Mouse (Mus musculus): ENCODE measurements at regions not wholly inside any gene's neighbourhood (a gene's known extent, or its start where the extent isn't known, plus 50 kb on each side); places are given as distances from the start of the nearest gene placed in this dataset.
A peak's percentile ranks its signal among the peaks of the same experiment; 100 is the strongest.

GRCm38 (mm10) chr3:150752787-150753186, 684.9 kb upstream of the Adgrl4 start:
- Histone ChIP-seq H3K27ac (no peak overlapping the region), H3K4me3 (no peak overlapping the region), H3K27me3 (ENCODE audit: low read depth, poor library complexity, severe bottlenecking) (no peaks in the 10 kb centered on the region), H3K36me3 (no peaks in the 10 kb centered on the region), H3K9me3 (replicated peaks) (no peaks in the 10 kb centered on the region), H3K4me1 (peaks cover 7% of the 10 kb centered on the region; the same call in 1 of the 2 replicates)
- DNase-seq (ENCODE audit: low spot score) = no peak
- 92% methylated on average over 1 of the region's 1 CpGs for WGBS

GRCm38 (mm10) chr3:150759854-150760253, 677.8 kb upstream of the Adgrl4 start:
- DNase-seq (ENCODE audit: low spot score) = no peak
- no peak overlapping the region for H3K4me3 ChIP-seq
- no peaks in the 10 kb centered on the region for H3K4me1 ChIP-seq
- H3K36me3 ChIP-seq = no peaks in the 10 kb centered on the region
- H3K27ac ChIP-seq = no peak overlapping the region
- H3K27me3 ChIP-seq (ENCODE audit: low read depth, poor library complexity, severe bottlenecking) = no peaks in the 10 kb centered on the region
- no peaks in the 10 kb centered on the region for H3K9me3 ChIP-seq (replicated peaks)
- WGBS = 75% methylated on average over 1 of the region's 1 CpGs

GRCm38 (mm10) chr3:150784576-150784975, 653.1 kb upstream of the Adgrl4 start:
- no peak overlapping the region for H3K4me3 ChIP-seq
- no peaks in the 10 kb centered on the region for H3K9me3 ChIP-seq (replicated peaks)
- DNase-seq (ENCODE audit: low spot score) = no peak
- H3K4me1 ChIP-seq = no peaks in the 10 kb centered on the region
- no peak overlapping the region for H3K27ac ChIP-seq
- 88% methylated on average over 3 of the region's 3 CpGs for WGBS
- no peaks in the 10 kb centered on the region for H3K27me3 ChIP-seq (ENCODE audit: low read depth, poor library complexity, severe bottlenecking)
- no peaks in the 10 kb centered on the region for H3K36me3 ChIP-seq

GRCm38 (mm10) chr3:150817807-150818206, 619.9 kb upstream of the Adgrl4 start:
- Histone ChIP-seq H3K9me3 (replicated peaks) (no peaks in the 10 kb centered on the region), H3K4me3 (no peak overlapping the region), H3K27me3 (ENCODE audit: low read depth, poor library complexity, severe bottlenecking) (no peaks in the 10 kb centered on the region), H3K27ac (no peak overlapping the region), H3K36me3 (no peaks in the 10 kb centered on the region), H3K4me1 (no peaks in the 10 kb centered on the region)
- no peak for DNase-seq (ENCODE audit: low spot score)

DNA sequence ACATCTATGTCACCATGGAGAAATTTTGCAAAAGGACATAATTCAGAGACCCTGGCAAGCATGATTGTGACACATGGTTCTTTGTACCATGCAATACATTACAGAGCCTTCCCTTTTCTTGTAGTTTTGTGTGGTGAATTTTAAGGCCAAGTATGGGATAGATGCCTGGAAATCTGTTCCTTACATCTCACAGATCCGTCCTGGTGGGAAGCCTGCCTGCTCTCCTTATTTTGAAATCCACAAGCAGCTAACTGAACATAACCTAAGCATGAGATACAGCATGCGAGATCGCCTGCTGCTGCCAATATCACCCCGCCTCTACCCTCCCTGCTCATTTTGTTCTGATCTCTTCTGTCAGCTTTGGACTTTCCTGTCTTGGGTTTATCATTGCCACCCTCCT, 618.3 kb upstream of the Adgrl4 start:
- Histone ChIP-seq H3K4me1 (no peaks in the 10 kb centered on the region), H3K36me3 (no peaks in the 10 kb centered on the region), H3K9me3 (replicated peaks) (no peaks in the 10 kb centered on the region), H3K4me3 (no peak overlapping the region), H3K27me3 (ENCODE audit: low read depth, poor library complexity, severe bottlenecking) (no peaks in the 10 kb centered on the region), H3K27ac (no peak overlapping the region)
- WGBS = 86% methylated on average over 4 of the region's 4 CpGs
- DNase-seq (ENCODE audit: low spot score) = no peak

- Histone ChIP-seq H3K4me3 (no peak overlapping the region), H3K27ac (no peak overlapping the region), H3K27me3 (ENCODE audit: low read depth, poor library complexity, severe bottlenecking) (no peaks in the 10 kb centered on the region), H3K9me3 (replicated peaks) (no peaks in the 10 kb centered on the region), H3K36me3 (no peaks in the 10 kb centered on the region), H3K4me1 (no peaks in the 10 kb centered on the region)
- no peak for DNase-seq (ENCODE audit: low spot score)
- WGBS = 90% methylated on average over 5 of the region's 5 CpGs
Measured at GRCm38 (mm10) chr3:150820039-150820438, 617.6 kb upstream of the Adgrl4 start.

GRCm38 (mm10) chr3:150846029-150846428, 591.7 kb upstream of the Adgrl4 start:
- H3K27me3 ChIP-seq (ENCODE audit: low read depth, poor library complexity, severe bottlenecking) = no peaks in the 10 kb centered on the region
- H3K4me1 ChIP-seq = no peaks in the 10 kb centered on the region
- DNase-seq (ENCODE audit: low spot score) = no peak
- H3K9me3 ChIP-seq (replicated peaks) = no peaks in the 10 kb centered on the region
- WGBS = 95% methylated on average over 2 of the region's 2 CpGs
- no peak overlapping the region for H3K4me3 ChIP-seq
- no peaks in the 10 kb centered on the region for H3K36me3 ChIP-seq
- no peak overlapping the region for H3K27ac ChIP-seq

- Histone ChIP-seq H3K27me3 (ENCODE audit: low read depth, poor library complexity, severe bottlenecking) (no peaks in the 10 kb centered on the region), H3K36me3 (no peaks in the 10 kb centered on the region), H3K9me3 (replicated peaks) (no peaks in the 10 kb centered on the region), H3K4me3 (no peak overlapping the region), H3K27ac (no peak overlapping the region), H3K4me1 (no peaks in the 10 kb centered on the region)
- WGBS = 60% methylated on average over 4 of the region's 4 CpGs
- no peak for DNase-seq (ENCODE audit: low spot score)
Measured at GRCm38 (mm10) chr3:150852107-150852506, 585.6 kb upstream of the Adgrl4 start.

DNA sequence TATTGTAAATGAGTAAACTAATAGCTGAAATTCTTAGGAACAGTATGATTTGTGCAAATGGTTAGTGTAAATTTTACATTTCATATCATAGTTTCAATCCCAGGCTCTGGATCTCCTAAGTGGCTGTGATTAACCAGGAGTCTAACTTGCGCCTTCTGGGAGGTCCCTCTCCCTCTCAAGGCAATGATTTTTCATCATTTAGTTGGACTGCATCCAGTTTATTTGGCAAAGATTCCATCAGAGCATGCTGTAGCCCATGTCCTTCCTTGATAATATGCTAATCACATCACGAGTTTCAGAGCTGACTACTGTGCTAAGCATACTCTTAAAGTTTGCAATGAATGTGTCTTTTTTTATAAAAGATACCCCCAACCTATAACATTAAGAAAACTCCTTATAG, 541.0 kb upstream of the Adgrl4 start:
- DNase-seq (ENCODE audit: low spot score) = no peak
- 90% methylated on average over 2 of the region's 2 CpGs for WGBS
- Histone ChIP-seq H3K9me3 (replicated peaks) (no peaks in the 10 kb centered on the region), H3K4me3 (no peak overlapping the region), H3K27ac (no peak overlapping the region), H3K27me3 (ENCODE audit: low read depth, poor library complexity, severe bottlenecking) (no peaks in the 10 kb centered on the region), H3K4me1 (no peaks in the 10 kb centered on the region), H3K36me3 (no peaks in the 10 kb centered on the region)

DNA sequence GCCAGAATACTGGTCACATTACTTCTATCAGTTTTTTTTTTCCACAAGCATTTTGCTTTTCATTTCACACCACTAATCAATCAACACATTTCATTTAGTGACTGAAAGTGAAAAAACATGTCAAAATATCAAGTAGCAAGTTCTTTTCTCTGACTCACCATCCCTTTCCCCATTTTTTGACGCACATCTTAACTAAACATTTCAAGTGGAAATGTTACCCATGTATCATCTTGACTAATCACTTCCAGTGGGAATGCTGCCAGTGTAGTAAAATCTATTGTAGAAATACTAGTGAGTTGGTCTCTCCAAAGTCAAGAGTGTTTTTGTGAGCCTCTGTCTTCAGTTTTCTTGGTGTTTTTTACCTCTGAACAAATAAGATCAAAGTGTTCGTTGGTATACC, 527.6 kb upstream of the Adgrl4 start:
- WGBS = 85% methylated on average over 2 of the region's 2 CpGs
- no peaks in the 10 kb centered on the region for H3K36me3 ChIP-seq
- no peak overlapping the region for H3K27ac ChIP-seq
- no peak for DNase-seq (ENCODE audit: low spot score)
- no peaks in the 10 kb centered on the region for H3K27me3 ChIP-seq (ENCODE audit: low read depth, poor library complexity, severe bottlenecking)
- no peaks in the 10 kb centered on the region for H3K4me1 ChIP-seq
- no peak overlapping the region for H3K4me3 ChIP-seq
- no peaks in the 10 kb centered on the region for H3K9me3 ChIP-seq (replicated peaks)

DNA sequence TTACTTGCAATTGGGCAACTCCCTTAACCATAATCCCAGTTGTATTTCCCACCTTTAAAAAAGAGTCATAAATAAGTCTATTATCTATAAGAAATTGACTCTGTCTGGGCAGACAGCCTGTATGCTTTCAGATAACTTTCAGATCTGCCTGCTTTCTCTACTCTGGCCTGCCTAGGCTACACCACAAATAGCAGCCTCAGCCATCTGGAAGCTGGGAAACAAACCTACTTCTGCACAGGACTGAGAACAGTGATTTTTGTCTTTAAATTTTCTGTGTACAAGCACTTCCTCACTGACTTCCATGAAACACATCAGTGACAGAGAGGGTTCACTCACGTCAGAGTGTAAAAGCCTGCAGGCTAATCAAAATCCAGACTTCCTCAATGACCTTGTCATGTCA, 482.8 kb upstream of the Adgrl4 start:
- DNase-seq (ENCODE audit: low spot score) = no peak
- 83% methylated on average over 1 of the region's 1 CpGs for WGBS
- Histone ChIP-seq H3K27me3 (ENCODE audit: low read depth, poor library complexity, severe bottlenecking) (no peaks in the 10 kb centered on the region), H3K27ac (no peak overlapping the region), H3K9me3 (replicated peaks) (no peaks in the 10 kb centered on the region), H3K36me3 (no peaks in the 10 kb centered on the region), H3K4me1 (no peaks in the 10 kb centered on the region), H3K4me3 (no peak overlapping the region)

- DNase-seq (ENCODE audit: low spot score) = no peak
- peaks cover 6% of the 10 kb centered on the region for H3K4me1 ChIP-seq
- no peak overlapping the region for H3K4me3 ChIP-seq
- 83% methylated on average over 2 of the region's 2 CpGs for WGBS
- no peaks in the 10 kb centered on the region; the same call in 1 of the 2 replicates for H3K27me3 ChIP-seq (ENCODE audit: low read depth, poor library complexity, severe bottlenecking)
- H3K9me3 ChIP-seq (replicated peaks) = no peaks in the 10 kb centered on the region
- H3K27ac ChIP-seq = no peak overlapping the region
- H3K36me3 ChIP-seq = no peaks in the 10 kb centered on the region
Measured at GRCm38 (mm10) chr3:150999652-151000051, 438.0 kb upstream of the Adgrl4 start.

DNA sequence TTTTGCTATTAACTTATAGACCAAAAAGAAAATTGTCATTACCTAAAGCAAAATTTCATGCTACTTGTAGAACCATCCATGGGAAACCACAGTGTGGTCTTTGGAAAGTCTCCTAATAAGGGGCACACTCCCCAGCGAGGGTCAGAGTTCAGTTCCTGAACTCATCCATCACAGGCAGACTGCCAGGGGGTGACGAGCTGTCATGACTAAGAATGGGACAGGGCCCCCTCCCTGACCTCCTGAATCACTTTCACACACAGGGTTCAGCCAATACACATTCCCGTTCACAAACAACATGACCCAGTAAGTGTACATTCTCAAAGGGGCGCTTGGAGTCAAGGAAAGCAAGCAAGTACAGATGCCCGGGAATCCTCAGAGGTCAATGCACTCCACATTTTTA, 437.5 kb upstream of the Adgrl4 start:
- Histone ChIP-seq H3K27me3 (ENCODE audit: low read depth, poor library complexity, severe bottlenecking) (no peaks in the 10 kb centered on the region; the same call in 1 of the 2 replicates), H3K9me3 (replicated peaks) (no peaks in the 10 kb centered on the region), H3K4me1 (peaks cover 6% of the 10 kb centered on the region), H3K4me3 (no peak overlapping the region), H3K36me3 (no peaks in the 10 kb centered on the region), H3K27ac (no peak overlapping the region)
- peak; percentile 60 for DNase-seq (ENCODE audit: low spot score)
- 17% methylated on average over 5 of the region's 5 CpGs for WGBS

GRCm38 (mm10) chr3:151001881-151002412, 435.7 kb upstream of the Adgrl4 start:
- no peaks in the 10 kb centered on the region for H3K36me3 ChIP-seq
- H3K9me3 ChIP-seq (replicated peaks) = no peaks in the 10 kb centered on the region
- H3K4me3 ChIP-seq = no peak overlapping the region
- DNase-seq (ENCODE audit: low spot score) = peak; percentile 38
- H3K27ac ChIP-seq = no peak overlapping the region
- H3K4me1 ChIP-seq = peaks cover 6% of the 10 kb centered on the region
- no peaks in the 10 kb centered on the region; the same call in 1 of the 2 replicates for H3K27me3 ChIP-seq (ENCODE audit: low read depth, poor library complexity, severe bottlenecking)
- 33% methylated on average over 6 of the region's 6 CpGs for WGBS

Data from limb, embryonic 10.5 days (tissue).